Mouse (Mus musculus) megakaryocyte, embryonic 14.5 days (primary cell): ENCODE measurements around the gene Wsb1.

Experiments used
- FLI1 ChIP-seq: IDR thresholded peaks from 2 replicates; pipeline ENCODE4 v1.6.1; 2012; ENCODE audit warnings: low read length, inconsistent platforms, mixed read lengths
- GATA1 ChIP-seq: IDR thresholded peaks from 3 replicates; pipeline ENCODE4 v1.6.1; 2012; ENCODE audit warnings: mixed read lengths, low read length, inconsistent platforms, borderline replicate concordance

GRCm38 (mm10) chr11:79281396-79281795 lies 26.9 kb upstream of the Wsb1 start:
- TF ChIP-seq GATA1 (no peak), FLI1 (no peak)
